Mouse (Mus musculus): ENCODE results near the gene Fam213b. TPM values are rescaled to one million over a fixed set of nuclear protein-coding genes. Genes with fewer than 3 reads are reported as not detected.

Fam213b gene
- polyA plus RNA-seq, 1 experiment: 11.8 TPM

GRCm38 (mm10) chr4:154854676-154855345 is 44.1 kb downstream of the Fam213b start:
- Histone ChIP-seq H3K4me1 (ENCODE audit: control insufficient read depth, insufficient read depth, low read length) (no peaks in the 10 kb centered on the region), H3K9ac (ENCODE audit: low read depth, poor library complexity, severe bottlenecking) (no peak overlapping the region), H3K27ac (ENCODE audit: insufficient read depth, low read length) (no peak overlapping the region), H3K4me3 (ENCODE audit: low read depth, low read length) (no peak overlapping the region), H3K36me3 (ENCODE audit: control insufficient read depth, insufficient read depth, low read length, poor library complexity, severe bottlenecking) (no peaks in the 10 kb centered on the region), H3K9me3 (replicated peaks; ENCODE audit: control insufficient read depth, insufficient read depth, low read length, poor library complexity, severe bottlenecking) (no peaks in the 10 kb centered on the region), H3K27me3 (ENCODE audit: control insufficient read depth, insufficient read depth, low read length, poor library complexity, severe bottlenecking) (no peaks in the 10 kb centered on the region)
- no peak for TF ChIP-seq EP300 (IDR thresholded peaks at IDR 0.05; ENCODE audit: insufficient read depth, low read depth, low read length)
- no peak for TF ChIP-seq POLR2A (IDR thresholded peaks at IDR 0.05; ENCODE audit: insufficient read depth, low read length)
- TF ChIP-seq CTCF (IDR thresholded peaks at IDR 0.05; ENCODE audit: low read depth, low read length): no peak

GRCm38 (mm10) chr4:154853881-154854280 is 45.1 kb downstream of the Fam213b start:
- H3K36me3 ChIP-seq (ENCODE audit: control insufficient read depth, insufficient read depth, low read length, poor library complexity, severe bottlenecking): no peaks in the 10 kb centered on the region
- no peaks in the 10 kb centered on the region for H3K4me1 ChIP-seq (ENCODE audit: control insufficient read depth, insufficient read depth, low read length)
- no peaks in the 10 kb centered on the region for H3K9me3 ChIP-seq (replicated peaks; ENCODE audit: control insufficient read depth, insufficient read depth, low read length, poor library complexity, severe bottlenecking)
- H3K27me3 ChIP-seq (ENCODE audit: control insufficient read depth, insufficient read depth, low read length, poor library complexity, severe bottlenecking): no peaks in the 10 kb centered on the region
- no peak overlapping the region for H3K27ac ChIP-seq (ENCODE audit: insufficient read depth, low read length)
- H3K9ac ChIP-seq (ENCODE audit: low read depth, poor library complexity, severe bottlenecking): no peak overlapping the region
- TF ChIP-seq POLR2A (IDR thresholded peaks at IDR 0.05; ENCODE audit: insufficient read depth, low read length): no peak
- no peak for TF ChIP-seq EP300 (IDR thresholded peaks at IDR 0.05; ENCODE audit: insufficient read depth, low read depth, low read length)
- no peak for TF ChIP-seq CTCF (IDR thresholded peaks at IDR 0.05; ENCODE audit: low read depth, low read length)
- H3K4me3 ChIP-seq (ENCODE audit: low read depth, low read length): no peak overlapping the region

GRCm38 (mm10) chr4:154852696-154853095 is 46.2 kb downstream of the Fam213b start:
- no peak overlapping the region for H3K27ac ChIP-seq (ENCODE audit: insufficient read depth, low read length)
- no peak overlapping the region for H3K9ac ChIP-seq (ENCODE audit: low read depth, poor library complexity, severe bottlenecking)
- H3K9me3 ChIP-seq (replicated peaks; ENCODE audit: control insufficient read depth, insufficient read depth, low read length, poor library complexity, severe bottlenecking): no peaks in the 10 kb centered on the region
- H3K4me3 ChIP-seq (ENCODE audit: low read depth, low read length): no peak overlapping the region
- no peak for TF ChIP-seq CTCF (IDR thresholded peaks at IDR 0.05; ENCODE audit: low read depth, low read length)
- no peak for TF ChIP-seq EP300 (IDR thresholded peaks at IDR 0.05; ENCODE audit: insufficient read depth, low read depth, low read length)
- TF ChIP-seq POLR2A (IDR thresholded peaks at IDR 0.05; ENCODE audit: insufficient read depth, low read length): no peak
- no peaks in the 10 kb centered on the region for H3K36me3 ChIP-seq (ENCODE audit: control insufficient read depth, insufficient read depth, low read length, poor library complexity, severe bottlenecking)
- no peaks in the 10 kb centered on the region for H3K27me3 ChIP-seq (ENCODE audit: control insufficient read depth, insufficient read depth, low read length, poor library complexity, severe bottlenecking)
- no peaks in the 10 kb centered on the region for H3K4me1 ChIP-seq (ENCODE audit: control insufficient read depth, insufficient read depth, low read length)

Other genes with a start within 250 kb of the Fam213b start
- not detected in 2 replicates for gene Actrt2, start 231.3 kb downstream of the Fam213b start, polyA plus RNA-seq (2011; ENCODE audit: insufficient read depth, insufficient read length, low read depth, missing spikeins)
- 0.21 TPM in 1 of 2 replicates, not detected in the other for gene Ttc34, start 61.7 kb downstream of the Fam213b start, polyA plus RNA-seq (2011; ENCODE audit: insufficient read depth, insufficient read length, low read depth, missing spikeins)
- gene Mmel1, start 29.6 kb downstream of the Fam213b start, polyA plus RNA-seq (2011; ENCODE audit: insufficient read depth, insufficient read length, low read depth, missing spikeins): 1.4 and 2.0 TPM in 2 replicates
- gene Tnfrsf14, start 29.4 kb upstream of the Fam213b start, polyA plus RNA-seq (2011; ENCODE audit: insufficient read depth, insufficient read length, low read depth, missing spikeins): not detected in 2 replicates
- gene Hes5, start 61.8 kb upstream of the Fam213b start, polyA plus RNA-seq (2011; ENCODE audit: insufficient read depth, insufficient read length, low read depth, missing spikeins): not detected in 2 replicates
- 21.5 and 26.6 TPM in 2 replicates for gene Pank4, start 65.0 kb upstream of the Fam213b start, polyA plus RNA-seq (2011; ENCODE audit: insufficient read depth, insufficient read length, low read depth, missing spikeins)
- 2.6 and 4.2 TPM in 2 replicates for gene Plch2, start 157.6 kb upstream of the Fam213b start, polyA plus RNA-seq (2011; ENCODE audit: insufficient read depth, insufficient read length, low read depth, missing spikeins)
- 15.4 and 17.7 TPM in 2 replicates for gene Pex10, start 167.9 kb upstream of the Fam213b start, polyA plus RNA-seq (2011; ENCODE audit: insufficient read depth, insufficient read length, low read depth, missing spikeins)
- 74.9 and 82.5 TPM in 2 replicates for gene Rer1, start 187.2 kb upstream of the Fam213b start, polyA plus RNA-seq (2011; ENCODE audit: insufficient read depth, insufficient read length, low read depth, missing spikeins)
- gene Morn1, start 187.4 kb upstream of the Fam213b start, polyA plus RNA-seq (2011; ENCODE audit: insufficient read depth, insufficient read length, low read depth, missing spikeins): 11.6 and 13.0 TPM in 2 replicates

Data from ES-Bruce4 (cell line).